Mouse (Mus musculus) cerebellum, adult 2 months (tissue): Measurements from ENCODE around the gene Sik2. TPM values are rescaled to one million over a fixed set of nuclear protein-coding genes. Genes with fewer than 3 reads are reported as not detected.

ENCODE experiments used
- DNase-seq, 2 experiments: peaks; one replicate each; pipeline ENCODE4 v3.0.0; 2021
- H3K27ac ChIP-seq: fragments of 200-500 bp; 2 replicates; pipeline ENCODE4 v1.5.1; 2012; ENCODE audit warnings: low read length, control low read depth, inconsistent platforms; ENCODE audit not compliant: insufficient read depth
- H3K27me3 ChIP-seq: fragments of 200-500 bp; 2 replicates; pipeline ENCODE4 v1.6.1; 2012; ENCODE audit warnings: inconsistent platforms, mild to moderate bottlenecking, low read length, moderate library complexity; ENCODE audit not compliant: control insufficient read depth, insufficient read depth
- H3K4me1 ChIP-seq: fragments of 200-500 bp; 2 replicates; pipeline ENCODE4 v1.6.1; 2011; ENCODE audit warnings: low read length; ENCODE audit not compliant: control insufficient read depth, insufficient read depth
- H3K4me3 ChIP-seq: fragments of 200-500 bp; replicated peaks from 2 replicates; pipeline ENCODE3; 2011; ENCODE audit warnings: mild to moderate bottlenecking, low read depth, low read length, control low read depth; ENCODE audit not compliant: insufficient read depth
- CTCF ChIP-seq: fragments of 200-500 bp; IDR thresholded peaks from 2 replicates; pipeline ENCODE4 v1.5.1; 2011; ENCODE audit warnings: low read depth, mild to moderate bottlenecking, control low read depth, low read length, moderate library complexity, borderline replicate concordance; ENCODE audit not compliant: insufficient read depth
- POLR2A ChIP-seq: fragments of 200-500 bp; IDR thresholded peaks from 2 replicates; pipeline ENCODE4 v1.6.1; 2011; ENCODE audit warnings: low read length, control low read depth, borderline replicate concordance; ENCODE audit not compliant: insufficient read depth
- WGBS: fragments of 180-500 bp; shearing (Covaris S2); methylation state at CpG from one replicate; pipeline ENCODE4 v1.1.7; 2018; 5-methylcytosine and 5-hydroxymethylcytosine counted together
- polyA plus RNA-seq: library from polyadenylated mRNA; depleted of rRNA; stranded (reverse); fragments of >200 nt; gene quantifications from 2 replicates; pipeline ENCODE4 v1.2.3, GENCODE M21; 2012

The Sik2 gene
- polyA plus RNA-seq, 1 experiment: 23.6 TPM

- 94% methylated on average over 4 of the region's 4 CpGs for WGBS
- no peak for DNase-seq
- Histone ChIP-seq H3K27ac (no peak overlapping the region), H3K4me3 (no peak overlapping the region), H3K27me3 (no peaks in the 10 kb centered on the region), H3K4me1 (peaks cover 5% of the 10 kb centered on the region; the same call in 1 of the 2 replicates)
- no peak for TF ChIP-seq POLR2A
- TF ChIP-seq CTCF: no peak
Measured at GRCm38 (mm10) chr9:50970413-50970812, 38.5 kb downstream of the Sik2 start.

DNA sequence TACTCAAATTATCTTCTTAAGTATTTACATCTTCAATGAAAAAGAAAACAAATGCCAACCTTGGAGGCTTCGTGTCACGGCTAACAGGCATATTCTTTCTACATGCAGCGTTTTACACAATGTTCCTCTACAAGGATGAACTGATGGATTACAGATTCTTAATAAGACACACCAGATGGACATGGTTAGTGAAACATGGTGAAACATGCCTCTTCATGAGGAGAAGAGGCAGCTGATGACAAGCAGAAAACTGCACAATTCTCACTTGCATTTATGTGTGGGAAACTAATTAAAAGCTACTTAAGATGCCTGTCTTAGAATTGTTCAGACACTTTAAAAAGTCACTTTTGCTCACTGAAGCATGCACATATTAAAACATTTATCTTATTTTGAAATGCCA is 39.6 kb downstream of the Sik2 start:
- 86% methylated on average over 3 of the region's 3 CpGs for WGBS
- DNase-seq: no peak
- Histone ChIP-seq H3K4me1 (peaks cover 5% of the 10 kb centered on the region; the same call in 1 of the 2 replicates), H3K27ac (no peak overlapping the region), H3K4me3 (no peak overlapping the region), H3K27me3 (no peaks in the 10 kb centered on the region)
- no peak for TF ChIP-seq CTCF
- no peak for TF ChIP-seq POLR2A

- no peaks in the 10 kb centered on the region for H3K27me3 ChIP-seq
- H3K27ac ChIP-seq: no peak overlapping the region
- no peak overlapping the region for H3K4me3 ChIP-seq
- 69% methylated on average over 2 of the region's 2 CpGs for WGBS
- no peak for DNase-seq
- peaks cover 2% of the 10 kb centered on the region; the same call in 1 of the 2 replicates for H3K4me1 ChIP-seq
- TF ChIP-seq POLR2A (no peak), CTCF (no peak)
Measured at GRCm38 (mm10) chr9:50966277-50966676, 42.6 kb downstream of the Sik2 start.

GRCm38 (mm10) chr9:50965392-50965791 is 43.5 kb downstream of the Sik2 start:
- TF ChIP-seq POLR2A: no peak
- TF ChIP-seq CTCF: no peak
- DNase-seq: no peak
- Histone ChIP-seq H3K27ac (no peak overlapping the region), H3K27me3 (no peaks in the 10 kb centered on the region), H3K4me1 (peaks cover 2% of the 10 kb centered on the region; the same call in 1 of the 2 replicates), H3K4me3 (no peak overlapping the region)

DNA sequence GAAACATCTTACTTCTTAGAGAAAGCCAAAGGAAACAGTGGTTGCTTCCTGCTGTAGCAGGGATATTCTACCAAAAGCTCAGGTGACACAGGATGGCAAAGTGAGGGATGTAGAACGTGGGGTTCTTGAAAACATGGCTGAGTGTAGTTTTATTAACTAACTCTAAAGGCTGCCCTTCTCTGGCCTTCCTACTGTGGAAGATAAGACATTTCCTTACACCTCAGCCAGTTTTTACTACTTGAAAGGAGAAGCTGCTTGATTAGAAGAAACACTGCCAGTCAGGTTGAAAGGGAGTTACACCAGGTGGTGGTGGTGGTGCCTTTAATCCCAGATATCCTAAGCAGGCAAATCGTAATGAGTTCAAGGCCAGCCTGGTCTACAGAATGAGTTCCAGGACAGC is 44.0 kb downstream of the Sik2 start:
- Histone ChIP-seq H3K4me3 (no peak overlapping the region), H3K27ac (no peak overlapping the region), H3K27me3 (no peaks in the 10 kb centered on the region), H3K4me1 (peaks cover 2% of the 10 kb centered on the region; the same call in 1 of the 2 replicates)
- TF ChIP-seq CTCF (no peak), POLR2A (no peak)
- 87% methylated on average over 2 of the region's 2 CpGs for WGBS
- no peak for DNase-seq

GRCm38 (mm10) chr9:50957956-50958489 is 50.9 kb downstream of the Sik2 start:
- H3K27me3 ChIP-seq: no peaks in the 10 kb centered on the region
- H3K4me1 ChIP-seq: no peaks in the 10 kb centered on the region
- no peak overlapping the region for H3K4me3 ChIP-seq
- no peak overlapping the region for H3K27ac ChIP-seq
- DNase-seq: no peak
- WGBS: 68% methylated on average over 6 of the region's 6 CpGs
- no peak for TF ChIP-seq CTCF
- no peak for TF ChIP-seq POLR2A

- 89% methylated on average over 3 of the region's 3 CpGs for WGBS
- no peak overlapping the region for H3K4me3 ChIP-seq
- no peak overlapping the region for H3K27ac ChIP-seq
- H3K27me3 ChIP-seq: no peaks in the 10 kb centered on the region
- no peak for TF ChIP-seq CTCF
- TF ChIP-seq POLR2A: no peak
- H3K4me1 ChIP-seq: no peaks in the 10 kb centered on the region
- DNase-seq: no peak
Measured at GRCm38 (mm10) chr9:50955176-50955575, 53.7 kb downstream of the Sik2 start.

- Histone ChIP-seq H3K4me1 (0 out of 2 replicates have a peak, but pooled peaks cover 2% of the 10 kb centered on the region), H3K4me3 (no peak overlapping the region), H3K27me3 (no peaks in the 10 kb centered on the region), H3K27ac (no peak overlapping the region)
- DNase-seq: no peak
- WGBS: 93% methylated on average over 7 of the region's 7 CpGs
- TF ChIP-seq CTCF (no peak), POLR2A (no peak)
Measured at GRCm38 (mm10) chr9:50948097-50948823, 60.6 kb downstream of the Sik2 start.
